8 mouse cellular contexts compared by ENCODE assay signal in the genomic region with DNA sequence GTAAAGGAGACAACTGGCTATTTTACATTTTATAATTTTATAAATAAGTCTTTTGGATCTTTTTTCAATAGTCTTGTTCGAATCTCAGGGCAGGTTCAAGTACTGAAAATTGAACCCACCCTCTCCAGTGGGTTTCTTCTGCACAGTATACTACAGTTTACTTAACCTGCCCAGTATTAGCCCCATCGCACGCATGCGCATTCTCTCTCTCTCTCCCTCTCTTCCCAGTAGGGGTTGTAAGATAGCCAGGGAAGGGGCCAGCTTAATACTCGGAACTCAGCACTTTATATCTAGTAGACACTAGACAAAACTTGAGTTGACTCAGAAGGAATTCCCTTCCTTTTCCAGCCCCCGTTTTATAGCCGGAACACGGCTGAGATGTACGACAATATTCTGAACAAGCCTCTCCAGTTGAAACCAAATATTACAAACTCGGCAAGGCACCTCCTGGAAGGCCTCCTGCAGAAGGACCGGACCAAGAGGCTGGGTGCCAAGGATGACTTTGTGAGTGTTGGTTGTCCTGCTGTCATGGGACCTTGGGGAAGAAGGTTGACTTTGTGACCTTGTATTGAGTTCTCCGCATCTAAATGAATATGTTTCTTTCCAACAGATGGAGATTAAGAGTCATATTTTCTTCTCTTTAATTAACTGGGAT.
DNase-seq lines count a peak whose midpoint lies in the region; ATAC-seq and TF ChIP-seq lines count a peak whose summit lies in the region.
"Had no signal": no experiment of that assay in that cellular context is flagged by ENCODE, and none has a peak within 500 bp of the region (broad histone marks: within the 10 kb centered on the region; RNA-seq: fewer than 3 reads in every experiment).

No protein-coding gene starts in this region.

- H3K4me2 ChIP-seq in intestine, embryonic 14.5 days (ENCODE audit: low read length): 0 out of 2 replicates have a peak overlapping the region, but pooled peaks have one; percentile 16
- no peak overlapping the region for H3K4me2 ChIP-seq in intestine, embryonic 16.5 days (ENCODE audit: low read depth, low read length)
- peak overlapping the region; percentile 70 for H3K4me2 ChIP-seq in intestine, postnatal 0 days (replicated peaks; ENCODE audit: low read depth)

- no peak overlapping the region for H3K4me3 ChIP-seq in intestine, embryonic 14.5 days (ENCODE audit: low read depth, low read length)
- H3K4me3 ChIP-seq in intestine, embryonic 16.5 days (ENCODE audit: low read length): no peak overlapping the region; the same call in 1 of the 2 replicates
- H3K4me3 ChIP-seq in C2C12 (ENCODE audit: insufficient read depth, poor library complexity, severe bottlenecking): peak overlapping the region; percentile 61
- peak overlapping the region; percentile 59 for H3K4me3 ChIP-seq in ES-Bruce4 (ENCODE audit: low read depth, low read length)
- peak overlapping the region; percentile 61 for H3K4me3 ChIP-seq in intestine, postnatal 0 days (ENCODE audit: low read depth, low read length)

- H3K27ac ChIP-seq in intestine, embryonic 14.5 days (ENCODE audit: low read depth): no peak overlapping the region
- H3K27ac ChIP-seq in intestine, embryonic 16.5 days (ENCODE audit: low read length): no peak overlapping the region
- H3K27ac ChIP-seq in ES-Bruce4 (ENCODE audit: insufficient read depth, low read length): no peak overlapping the region
- no peak overlapping the region for H3K27ac ChIP-seq in intestine, postnatal 0 days (ENCODE audit: low read depth, low read length)

- peaks cover 47% of the 10 kb centered on the region for H3K79me3 ChIP-seq in C2C12 (ENCODE audit: low read depth)

- H3K27me3 ChIP-seq in intestine, embryonic 14.5 days (replicated peaks; ENCODE audit: control insufficient read depth, insufficient read depth, low read length): peaks cover 1% of the 10 kb centered on the region; the same call in 1 of the 2 replicates
- no peaks in the 10 kb centered on the region for H3K27me3 ChIP-seq in intestine, embryonic 16.5 days (replicated peaks; ENCODE audit: control insufficient read depth, insufficient read depth, low read length)
- H3K27me3 ChIP-seq in C2C12 (ENCODE audit: control insufficient read depth, insufficient read depth, insufficient read length): no peaks in the 10 kb centered on the region
- no peaks in the 10 kb centered on the region for H3K27me3 ChIP-seq in ES-Bruce4 (ENCODE audit: control insufficient read depth, insufficient read depth, low read length, poor library complexity, severe bottlenecking)
- no peaks in the 10 kb centered on the region for H3K27me3 ChIP-seq in intestine, postnatal 0 days (replicated peaks; ENCODE audit: control insufficient read depth, insufficient read depth, low read length)

- no peak overlapping the region for H3K9ac ChIP-seq in intestine, embryonic 14.5 days (ENCODE audit: low read length)
- no peak overlapping the region for H3K9ac ChIP-seq in intestine, embryonic 16.5 days (ENCODE audit: low read depth, low read length)
- 0 out of 2 replicates have a peak overlapping the region, but pooled peaks have one; percentile 94 for H3K9ac ChIP-seq in ES-Bruce4 (ENCODE audit: low read depth, poor library complexity, severe bottlenecking)
- H3K9ac ChIP-seq in intestine, postnatal 0 days (ENCODE audit: low read depth, low read length): 0 out of 2 replicates have a peak overlapping the region, but pooled peaks have one; percentile 80

- H3K36me3 ChIP-seq in intestine, embryonic 14.5 days (ENCODE audit: control insufficient read depth, insufficient read depth, low read length): peaks cover 24% of the 10 kb centered on the region
- H3K36me3 ChIP-seq in intestine, embryonic 16.5 days (ENCODE audit: control insufficient read depth, insufficient read depth, low read length): no peaks in the 10 kb centered on the region
- H3K36me3 ChIP-seq in C2C12 (ENCODE audit: control insufficient read depth, insufficient read depth) (peaks cover 51% of the 10 kb centered on the region), ES-Bruce4 (ENCODE audit: control insufficient read depth, insufficient read depth, low read length, poor library complexity, severe bottlenecking) (peaks cover 46% of the 10 kb centered on the region)
- H3K36me3 ChIP-seq in intestine, postnatal 0 days (ENCODE audit: control insufficient read depth, insufficient read depth): peaks cover 37% of the 10 kb centered on the region

- TF ChIP-seq CTCF in C2C12 (IDR thresholded peaks at IDR 0.05; ENCODE audit: control insufficient read depth, insufficient read depth, insufficient read length): no peak
- TF ChIP-seq CTCF in ES-Bruce4 (IDR thresholded peaks at IDR 0.05; ENCODE audit: low read depth, low read length): no peak
- TF ChIP-seq CTCF in intestine, postnatal 0 days (IDR thresholded peaks at IDR 0.05; ENCODE audit: low read depth): no peak

- peaks cover 56% of the 10 kb centered on the region for H3K79me2 ChIP-seq in C2C12 (ENCODE audit: control insufficient read depth, insufficient read depth)

- no peak for DNase-seq in intestine, embryonic 14.5 days (ENCODE audit: low spot score)
- DNase-seq in spleen, postnatal 36 days (ENCODE audit: low spot score in 2 of 2): no peak
- DNase-seq in embryo, embryonic 10 days (ENCODE audit: low spot score): no peak
- DNase-seq: cerebellum, postnatal 36 days had no signal

- no peaks in the 10 kb centered on the region for H3K9me3 ChIP-seq in intestine, embryonic 14.5 days (ENCODE audit: control insufficient read depth, low read length)
- H3K9me3 ChIP-seq in intestine, embryonic 16.5 days (ENCODE audit: control insufficient read depth, low read length): no peaks in the 10 kb centered on the region
- H3K9me3 ChIP-seq in ES-Bruce4 (replicated peaks; ENCODE audit: control insufficient read depth, insufficient read depth, low read length, poor library complexity, severe bottlenecking): no peaks in the 10 kb centered on the region
- H3K9me3 ChIP-seq in intestine, postnatal 0 days (ENCODE audit: control insufficient read depth): no peaks in the 10 kb centered on the region

- 88% methylated on average over 12 of the region's 12 CpGs for WGBS in intestine, embryonic 14.5 days
- WGBS in intestine, embryonic 16.5 days: 87% methylated on average over 12 of the region's 12 CpGs
- WGBS in intestine, postnatal 0 days: 81% methylated on average over 12 of the region's 12 CpGs

- no peak for TF ChIP-seq EP300 in ES-Bruce4 (IDR thresholded peaks at IDR 0.05; ENCODE audit: insufficient read depth, low read depth, low read length)

- no peak for ATAC-seq in intestine, embryonic 14.5 days (replicated peaks; ENCODE audit: low FRiP score, low TSS enrichment, low read depth)
- no peak for ATAC-seq in intestine, embryonic 16.5 days
- no peak for ATAC-seq in intestine, postnatal 0 days

- H3ac ChIP-seq in C2C12 (ENCODE audit: control insufficient read depth, insufficient read length, low read depth): peak overlapping the region; percentile 3

- TF ChIP-seq POLR2A in ES-Bruce4 (IDR thresholded peaks at IDR 0.05; ENCODE audit: insufficient read depth, low read length): no peak

- H3K4me1 ChIP-seq in intestine, embryonic 14.5 days (replicated peaks; ENCODE audit: control insufficient read depth, insufficient read depth, low read length): peaks cover 8% of the 10 kb centered on the region
- H3K4me1 ChIP-seq in intestine, embryonic 16.5 days (ENCODE audit: control insufficient read depth, insufficient read depth, low read length): peaks cover 5% of the 10 kb centered on the region
- no peaks in the 10 kb centered on the region for H3K4me1 ChIP-seq in ES-Bruce4 (ENCODE audit: control insufficient read depth, insufficient read depth, low read length)
- H3K4me1 ChIP-seq in intestine, postnatal 0 days (replicated peaks; ENCODE audit: control insufficient read depth, insufficient read depth, low read length): 0 out of 2 replicates have a peak, but pooled peaks cover 3% of the 10 kb centered on the region

TF ChIP-seq in C2C12, 6 proteins besides CTCF, POLR2A, EP300 and RAD21:
- TF ChIP-seq CEBPB (IDR thresholded peaks at IDR 0.05; ENCODE audit: low read depth) (no peak), MAX (IDR thresholded peaks at IDR 0.05) (no peak), FOSL1 (IDR thresholded peaks at IDR 0.05; ENCODE audit: insufficient read depth, low read length, poor library complexity, severe bottlenecking) (no peak), USF1 (IDR thresholded peaks at IDR 0.05; ENCODE audit: low read depth) (no peak), MYOG (IDR thresholded peaks at IDR 0.05; ENCODE audit: control insufficient read depth, extremely low read depth, insufficient read length) (no peak), MYOD1 (IDR thresholded peaks at IDR 0.05; ENCODE audit: control insufficient read depth, insufficient read length, low read depth) (no peak)

Comparison
In these comparisons a context has a peak if more than half of its experiments do, and no peak if none do; other contexts are left out.
1. H3K4me3 ChIP-seq: peak in C2C12 (single experiment), ES-Bruce4 (single experiment) and intestine, postnatal 0 days (single experiment); none in intestine, embryonic 14.5 days (single experiment) and intestine, embryonic 16.5 days (single experiment).
2. H3K9ac ChIP-seq: peak in ES-Bruce4 (single experiment) and intestine, postnatal 0 days (single experiment); none in intestine, embryonic 14.5 days (single experiment) and intestine, embryonic 16.5 days (single experiment).